In the genomic region with DNA sequence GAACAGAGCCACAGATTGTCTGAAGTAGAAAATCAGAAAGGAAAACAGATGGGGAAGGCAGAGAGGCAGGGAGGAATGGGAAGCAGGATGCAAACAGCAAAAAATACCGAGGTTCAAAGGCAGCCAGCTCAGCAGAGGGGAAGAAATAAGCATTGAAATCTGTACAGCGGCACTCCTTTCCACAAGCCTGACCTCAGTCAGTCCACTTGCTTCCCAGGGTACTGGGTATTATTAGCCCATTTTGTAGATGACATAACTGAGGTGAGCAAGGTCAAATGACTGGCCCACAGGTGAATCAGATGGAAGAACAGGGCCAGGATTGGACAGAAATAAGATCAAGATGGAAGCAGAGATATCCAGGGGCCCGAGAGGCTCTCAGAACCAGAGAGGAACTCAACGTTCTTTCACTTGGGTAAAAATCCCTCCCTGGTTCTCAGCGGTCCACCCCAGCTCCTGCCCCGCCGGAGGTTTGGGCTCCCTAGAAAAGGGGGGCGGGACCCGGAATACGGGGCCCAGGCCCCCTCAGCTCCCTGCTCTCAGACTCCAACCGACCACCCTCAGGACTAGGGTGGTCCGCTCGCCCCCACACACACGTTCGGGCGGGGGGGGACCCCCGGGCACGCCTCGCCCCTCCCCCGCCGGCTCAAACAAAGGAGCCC, we compare ENCODE assay signal across 7 mouse cellular contexts. TPM values are rescaled to one million over a fixed set of nuclear protein-coding genes. Genes with fewer than 3 reads are reported as not detected.
DNase-seq lines count a peak whose midpoint lies in the region; ATAC-seq and TF ChIP-seq lines count a peak whose summit lies in the region.

No protein-coding gene starts in this region.

- TF ChIP-seq EP300 in lung, postnatal 0 days (IDR thresholded peaks at IDR 0.05), result no peak

- under 1% methylated on average over 20 of the region's 21 CpGs for WGBS in lung, postnatal 0 days
- under 1% methylated on average over 21 of the region's 21 CpGs for WGBS in embryonic facial prominence, embryonic 12.5 days
- under 1% methylated on average over 16 of the region's 21 CpGs for WGBS in intestine, postnatal 0 days
- WGBS in small intestine, adult 2 months, result under 1% methylated on average over 21 of the region's 21 CpGs

- H3K27me3 ChIP-seq in lung, postnatal 0 days (replicated peaks; ENCODE audit: insufficient read depth, low read length), result no peaks in the 10 kb centered on the region
- no peaks in the 10 kb centered on the region for H3K27me3 ChIP-seq in embryonic facial prominence, embryonic 12.5 days
- H3K27me3 ChIP-seq in intestine, postnatal 0 days (replicated peaks; ENCODE audit: control insufficient read depth, insufficient read depth, low read length), result no peaks in the 10 kb centered on the region
- no peaks in the 10 kb centered on the region for H3K27me3 ChIP-seq in small intestine, adult 2 months (ENCODE audit: control insufficient read depth, insufficient read depth, low read length)

- H3K9ac ChIP-seq in lung, postnatal 0 days (replicated peaks; ENCODE audit: low read depth), result peak overlapping the region; percentile 55
- H3K9ac ChIP-seq in embryonic facial prominence, embryonic 12.5 days, result peak overlapping the region; percentile 97
- peak overlapping the region; percentile 47 for H3K9ac ChIP-seq in intestine, postnatal 0 days (ENCODE audit: low read depth, low read length)

- H3K4me2 ChIP-seq in lung, postnatal 0 days (replicated peaks; ENCODE audit: low read depth, low read length), result peak overlapping the region; percentile 96
- peak overlapping the region; percentile 86 for H3K4me2 ChIP-seq in embryonic facial prominence, embryonic 12.5 days (replicated peaks)
- H3K4me2 ChIP-seq in intestine, postnatal 0 days (replicated peaks; ENCODE audit: low read depth), result peak overlapping the region; percentile 96

- H3K4me3 ChIP-seq in lung, postnatal 0 days (ENCODE audit: low read depth, low read length), result peak overlapping the region; percentile 72
- H3K4me3 ChIP-seq in embryonic facial prominence, embryonic 12.5 days, result peak overlapping the region; percentile 91
- H3K4me3 ChIP-seq in intestine, postnatal 0 days (ENCODE audit: low read depth, low read length), result peak overlapping the region; percentile 70
- peak overlapping the region; percentile 87 for H3K4me3 ChIP-seq in small intestine, adult 2 months (ENCODE audit: low read depth, low read length)

- no peak for TF ChIP-seq POLR2A in small intestine, adult 2 months (IDR thresholded peaks at IDR 0.05; ENCODE audit: low read depth, low read length)

- no peak for DNase-seq in lung, postnatal 0 days (ENCODE audit: low spot score)
- DNase-seq in lung, postnatal 25 days (ENCODE audit: low spot score), result no peak
- no peak for DNase-seq in right cerebral cortex, postnatal 25 days

- H3K4me1 ChIP-seq in lung, postnatal 0 days (ENCODE audit: insufficient read depth, low read depth, low read length), result no peaks in the 10 kb centered on the region
- peaks cover 56% of the 10 kb centered on the region for H3K4me1 ChIP-seq in embryonic facial prominence, embryonic 12.5 days
- peaks cover 14% of the 10 kb centered on the region for H3K4me1 ChIP-seq in intestine, postnatal 0 days (replicated peaks; ENCODE audit: control insufficient read depth, insufficient read depth, low read length)
- peaks cover 19% of the 10 kb centered on the region for H3K4me1 ChIP-seq in small intestine, adult 2 months (ENCODE audit: control insufficient read depth, insufficient read depth, insufficient read length, low read length)

- peak overlapping the region; percentile 80 for H3K27ac ChIP-seq in lung, postnatal 0 days (ENCODE audit: low read length)
- peak overlapping the region; percentile 97 for H3K27ac ChIP-seq in embryonic facial prominence, embryonic 12.5 days
- peak overlapping the region; percentile 51 for H3K27ac ChIP-seq in intestine, postnatal 0 days (ENCODE audit: low read depth, low read length)
- H3K27ac ChIP-seq in small intestine, adult 2 months (ENCODE audit: insufficient read depth, low read depth, low read length), result no peak overlapping the region

- H3K9me3 ChIP-seq in lung, postnatal 0 days (ENCODE audit: low read length), result no peaks in the 10 kb centered on the region
- H3K9me3 ChIP-seq in embryonic facial prominence, embryonic 12.5 days, result no peaks in the 10 kb centered on the region
- no peaks in the 10 kb centered on the region for H3K9me3 ChIP-seq in intestine, postnatal 0 days (ENCODE audit: control insufficient read depth)

- peak; percentile 6 for ATAC-seq in lung, postnatal 0 days
- no peak; the same call in 1 of the 2 replicates for ATAC-seq in embryonic facial prominence, embryonic 12.5 days (ENCODE audit: insufficient number of reproducible peaks, insufficient read depth, low FRiP score, low TSS enrichment)
- no peak for ATAC-seq in intestine, postnatal 0 days
- no peak for ATAC-seq in monocyte, adult 5-6 weeks (replicated peaks; ENCODE audit: insufficient number of reproducible peaks, low FRiP score, low TSS enrichment, poor library complexity, severe bottlenecking)

- H3K36me3 ChIP-seq in lung, postnatal 0 days (ENCODE audit: insufficient read depth, low read length), result peaks cover 4% of the 10 kb centered on the region; the same call in 1 of the 2 replicates
- H3K36me3 ChIP-seq in embryonic facial prominence, embryonic 12.5 days, result peaks cover 27% of the 10 kb centered on the region
- H3K36me3 ChIP-seq in intestine, postnatal 0 days (ENCODE audit: control insufficient read depth, insufficient read depth), result peaks cover 25% of the 10 kb centered on the region
- H3K36me3 ChIP-seq in small intestine, adult 2 months (ENCODE audit: control insufficient read depth, insufficient read depth, low read length), result peaks cover 5% of the 10 kb centered on the region; the same call in 1 of the 2 replicates

- TF ChIP-seq CTCF in lung, postnatal 0 days (IDR thresholded peaks at IDR 0.05), result no peak
- no peak for TF ChIP-seq CTCF in intestine, postnatal 0 days (IDR thresholded peaks at IDR 0.05; ENCODE audit: low read depth)
- no peak for TF ChIP-seq CTCF in small intestine, adult 2 months (IDR thresholded peaks at IDR 0.05; ENCODE audit: extremely low read depth, insufficient read length, insufficient replicate concordance, low read depth, low read length)

RNA-seq across cellular contexts. Expression of gene Efna4, which starts 0.6 kb away (rescaled TPM):
- 9.7 and 10.3 TPM in 2 replicates for polyA plus RNA-seq in lung, postnatal 0 days (2015; fragmentation: Nextera tagmentation; extraction: Ambion mirVana)
- polyA plus RNA-seq in embryonic facial prominence, embryonic 12.5 days (2016; fragmentation: Nextera tagmentation; extraction: Ambion mirVana), result 47.1 and 48.8 TPM in 2 replicates
- polyA plus RNA-seq in intestine, postnatal 0 days (2015; fragmentation: Nextera tagmentation; extraction: Ambion mirVana), result 5.1 and 5.3 TPM in 2 replicates
- polyA plus RNA-seq in small intestine, adult 2 months (2012; rRNA removed), result 11.6 and 20.0 TPM in 2 replicates
- total RNA-seq in monocyte, adult 5-6 weeks (2017), result not detected in 3 replicates

RNA-seq across cellular contexts. Expression of gene Adam15, which starts 12.6 kb away (rescaled TPM):
- polyA plus RNA-seq in lung, postnatal 0 days (2015; fragmentation: Nextera tagmentation; extraction: Ambion mirVana), result 133 and 177 TPM in 2 replicates
- polyA plus RNA-seq in embryonic facial prominence, embryonic 12.5 days (2016; fragmentation: Nextera tagmentation; extraction: Ambion mirVana), result 42.7 and 45.5 TPM in 2 replicates
- polyA plus RNA-seq in intestine, postnatal 0 days (2015; fragmentation: Nextera tagmentation; extraction: Ambion mirVana), result 33.9 and 37.0 TPM in 2 replicates
- 48.9 and 70.7 TPM in 2 replicates for polyA plus RNA-seq in small intestine, adult 2 months (2012; rRNA removed)
- 23.1 to 49.7 TPM (median 33.0 TPM) in 3 replicates for total RNA-seq in monocyte, adult 5-6 weeks (2017)

RNA-seq across cellular contexts. Expression of gene Efna3, which starts 14.4 kb away (rescaled TPM):
- polyA plus RNA-seq in lung, postnatal 0 days (2015; fragmentation: Nextera tagmentation; extraction: Ambion mirVana), result 4.4 and 6.7 TPM in 2 replicates
- polyA plus RNA-seq in embryonic facial prominence, embryonic 12.5 days (2016; fragmentation: Nextera tagmentation; extraction: Ambion mirVana), result 12.8 and 15.8 TPM in 2 replicates
- 1.4 and 1.6 TPM in 2 replicates for polyA plus RNA-seq in intestine, postnatal 0 days (2015; fragmentation: Nextera tagmentation; extraction: Ambion mirVana)
- polyA plus RNA-seq in small intestine, adult 2 months (2012; rRNA removed), result 3.9 and 7.0 TPM in 2 replicates
- not detected in 3 replicates for total RNA-seq in monocyte, adult 5-6 weeks (2017)

RNA-seq across cellular contexts. Expression of gene Dcst2, which starts 24.6 kb away (rescaled TPM):
- polyA plus RNA-seq in lung, postnatal 0 days (2015; fragmentation: Nextera tagmentation; extraction: Ambion mirVana), result 0.16 and 0.25 TPM in 2 replicates
- 0.13 and 0.38 TPM in 2 replicates for polyA plus RNA-seq in embryonic facial prominence, embryonic 12.5 days (2016; fragmentation: Nextera tagmentation; extraction: Ambion mirVana)
- polyA plus RNA-seq in intestine, postnatal 0 days (2015; fragmentation: Nextera tagmentation; extraction: Ambion mirVana), result 10.0 and 11.5 TPM in 2 replicates
- polyA plus RNA-seq in small intestine, adult 2 months (2012; rRNA removed), result 0.93 and 1.2 TPM in 2 replicates
- not detected in 3 replicates for total RNA-seq in monocyte, adult 5-6 weeks (2017)

RNA-seq across cellular contexts. Expression of gene Dcst1, which starts 27.9 kb away (rescaled TPM):
- 0.11 and 0.38 TPM in 2 replicates for polyA plus RNA-seq in lung, postnatal 0 days (2015; fragmentation: Nextera tagmentation; extraction: Ambion mirVana)
- 0.32 and 0.57 TPM in 2 replicates for polyA plus RNA-seq in embryonic facial prominence, embryonic 12.5 days (2016; fragmentation: Nextera tagmentation; extraction: Ambion mirVana)
- polyA plus RNA-seq in intestine, postnatal 0 days (2015; fragmentation: Nextera tagmentation; extraction: Ambion mirVana), result 23.5 and 26.7 TPM in 2 replicates
- 2.0 and 9.1 TPM in 2 replicates for polyA plus RNA-seq in small intestine, adult 2 months (2012; rRNA removed)
- total RNA-seq in monocyte, adult 5-6 weeks (2017), result not detected in 3 replicates

Comparison
In these comparisons a context has a peak if more than half of its experiments do, and no peak if none do; other contexts are left out.
1. H3K9ac ChIP-seq: peak in every context shown above with its lines; median percentile 97 in embryonic facial prominence, embryonic 12.5 days; 55 in lung, postnatal 0 days; 47 in intestine, postnatal 0 days.